Mouse (Mus musculus): ENCODE measurements around the gene Prpsap1.

DNA sequence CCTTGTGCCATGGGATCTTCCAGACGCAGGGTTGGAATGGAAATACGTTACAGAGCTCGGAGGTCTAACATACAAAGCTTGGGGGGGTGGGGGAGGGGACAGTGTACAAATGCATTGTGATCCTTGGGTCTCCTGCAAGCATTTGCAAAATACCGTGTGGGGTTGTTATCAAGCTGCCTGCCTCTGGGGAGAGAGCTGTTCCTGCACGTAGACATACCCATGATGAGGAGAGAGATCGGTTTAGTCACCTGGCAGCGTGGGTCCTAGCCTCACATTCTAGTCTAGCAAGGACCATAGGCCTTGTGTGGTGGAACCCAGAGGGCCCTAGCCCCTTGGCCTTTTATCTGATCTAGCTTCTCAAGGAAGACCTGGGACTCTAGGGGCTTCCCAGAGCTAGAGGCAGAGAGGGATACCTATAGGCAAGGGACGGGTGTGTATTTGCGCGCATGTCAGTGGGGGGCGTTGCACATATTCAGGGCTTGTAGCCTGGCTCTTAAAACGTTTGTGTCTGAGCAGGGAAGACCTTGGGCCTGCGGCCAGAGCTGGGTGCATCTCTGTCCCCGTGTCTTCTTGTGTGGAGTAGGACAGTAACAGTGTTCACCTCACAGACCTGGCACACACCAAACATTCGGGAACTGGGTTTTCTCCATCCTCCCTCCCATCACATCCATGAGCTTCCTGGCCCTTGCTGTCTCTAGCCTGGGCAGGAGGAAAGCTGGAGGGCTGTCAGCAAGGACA, 51.7 kb downstream of the Prpsap1 start:
- no peak for TF ChIP-seq CTCF (IDR thresholded peaks at IDR 0.05; ENCODE audit: insufficient read depth, low read depth, low read length)
- TF ChIP-seq POLR2A (IDR thresholded peaks at IDR 0.05; ENCODE audit: insufficient read depth, low read depth, low read length) = no peak
